Mouse (Mus musculus): ENCODE measurements around the gene Golga1.

Gene Golga1

DNA sequence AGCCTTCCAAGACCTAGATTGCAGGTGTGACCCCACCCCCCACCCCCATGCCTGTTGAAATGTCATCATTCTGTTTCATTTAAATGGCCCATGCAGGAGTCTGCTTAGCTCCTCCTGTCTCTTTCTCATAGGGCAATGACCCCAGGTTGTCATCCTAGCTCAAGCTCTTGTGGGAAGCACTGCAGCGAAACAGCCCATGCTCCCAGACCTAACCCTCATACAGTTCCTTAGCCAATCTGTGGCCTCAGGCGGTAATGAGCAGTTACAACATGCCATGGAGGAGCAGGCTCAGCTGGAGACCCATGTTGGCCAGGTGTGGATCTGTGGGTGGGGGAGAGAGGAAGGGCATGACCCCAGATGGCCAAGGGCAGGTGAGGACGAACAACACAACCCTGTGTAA is 90.2 kb downstream of the Golga1 start:
- DNase-seq (ENCODE audit: low spot score): no peak

DNA sequence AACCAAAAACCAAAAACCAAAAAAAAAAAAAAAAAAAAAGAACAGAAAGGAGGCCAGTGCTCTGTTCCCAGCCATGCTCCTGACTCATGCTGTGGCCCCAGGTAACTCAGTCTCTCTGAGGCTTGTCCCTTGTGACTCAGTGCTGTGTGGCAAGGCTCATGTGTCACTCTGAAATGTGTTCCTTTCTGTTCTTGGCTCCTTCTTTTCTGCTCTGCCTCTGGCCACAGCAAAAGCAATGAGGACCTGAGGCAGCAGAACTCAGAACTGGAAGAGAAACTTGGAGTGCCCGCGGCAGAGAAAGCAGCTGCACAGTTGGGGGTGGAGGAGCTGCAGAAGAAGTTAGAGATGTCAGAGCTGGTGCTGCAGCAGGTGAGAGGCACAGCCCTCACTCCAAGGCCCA is 91.2 kb downstream of the Golga1 start:
- no peak for DNase-seq (ENCODE audit: low spot score)

DNA sequence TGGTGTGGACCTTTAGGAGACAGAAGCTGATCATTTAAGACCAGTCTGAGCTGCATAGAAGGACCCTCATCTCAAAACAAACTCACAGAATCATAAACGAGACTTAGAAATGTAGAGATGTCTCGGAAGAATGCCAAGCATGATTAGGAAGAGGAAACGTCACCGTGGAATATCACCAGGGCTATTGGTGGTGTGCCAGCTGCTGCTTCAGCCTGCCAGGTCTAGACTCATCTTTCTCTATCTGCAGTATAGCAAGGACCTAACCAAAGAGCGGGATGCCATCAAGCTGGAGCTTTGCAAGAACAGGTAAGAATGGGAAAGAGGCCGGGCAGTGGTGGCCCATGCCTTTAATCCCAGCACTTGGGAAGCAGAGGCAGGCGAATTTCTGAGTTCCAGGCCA is 91.6 kb downstream of the Golga1 start:
- no peak for DNase-seq (ENCODE audit: low spot score)

DNA sequence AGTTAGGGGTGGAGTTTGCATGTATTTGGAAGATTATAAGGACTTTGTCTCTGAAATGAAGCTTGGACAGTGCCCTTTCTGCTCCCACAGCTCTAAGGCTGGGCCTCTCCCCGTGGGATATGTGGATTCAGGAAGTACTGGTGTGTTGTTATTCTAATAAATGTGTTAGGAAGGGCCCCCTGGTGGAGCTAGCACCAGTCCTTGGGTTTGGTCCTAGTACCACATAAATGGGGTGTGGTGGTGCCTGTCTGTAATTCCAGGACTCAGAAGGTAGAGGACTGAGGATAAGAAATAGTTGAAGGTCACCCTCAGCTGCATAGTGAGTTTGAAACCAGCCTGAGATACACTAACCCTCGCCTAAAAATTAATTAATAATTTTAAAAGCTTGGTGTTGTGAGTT is 92.1 kb downstream of the Golga1 start:
- no peak for DNase-seq (ENCODE audit: low spot score)

DNA sequence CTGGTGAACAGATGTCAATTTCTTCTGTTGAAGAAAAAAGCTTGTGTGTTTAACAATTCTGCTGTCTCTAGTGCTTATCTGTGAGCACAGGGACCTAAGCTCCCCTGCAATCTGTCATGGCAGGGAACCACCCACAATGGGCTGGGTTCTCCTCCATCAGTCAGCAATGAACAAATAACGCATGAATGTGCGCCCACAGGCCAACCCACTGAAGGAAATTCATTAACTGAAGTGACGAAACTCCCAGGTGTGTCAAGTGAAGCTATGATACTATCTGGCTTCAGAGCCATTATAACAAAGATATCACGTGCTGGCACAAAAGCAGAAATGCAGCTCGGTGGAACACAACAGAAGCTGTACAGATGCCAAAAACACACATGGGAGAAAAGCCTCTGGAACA is 95.3 kb downstream of the Golga1 start:
- no peak for DNase-seq (ENCODE audit: low spot score)

DNA sequence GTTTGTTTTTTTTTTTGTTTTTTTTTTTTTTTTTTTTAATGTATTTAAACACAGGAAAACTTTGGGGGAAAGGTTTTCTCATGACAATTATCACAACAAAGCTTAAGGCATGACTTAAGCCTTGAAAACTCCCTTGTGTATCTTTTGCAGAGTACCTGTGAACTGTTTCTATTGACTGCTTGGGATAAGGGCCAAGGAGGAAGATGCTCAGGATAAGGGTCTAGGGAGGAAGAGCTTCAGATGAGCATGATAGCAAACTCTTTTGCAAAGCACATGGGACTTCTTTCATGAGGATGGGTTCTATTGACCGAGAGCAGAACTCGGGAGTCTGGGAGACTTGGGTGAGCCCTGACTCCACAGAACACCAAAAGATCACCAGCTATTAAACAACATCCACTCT is 95.7 kb downstream of the Golga1 start:
- no peak for DNase-seq (ENCODE audit: low spot score)

Measured in layer of hippocampus, adult 9-10 months (tissue).